Mouse (Mus musculus): ENCODE data around the gene Hes7. TPM values are rescaled to one million over a fixed set of nuclear protein-coding genes. Genes with fewer than 3 reads are reported as not detected.

Hes7 gene
- total and polyA plus RNA-seq, 3 experiments, result 0.08 to 1.4 TPM; not detected in 1

DNA sequence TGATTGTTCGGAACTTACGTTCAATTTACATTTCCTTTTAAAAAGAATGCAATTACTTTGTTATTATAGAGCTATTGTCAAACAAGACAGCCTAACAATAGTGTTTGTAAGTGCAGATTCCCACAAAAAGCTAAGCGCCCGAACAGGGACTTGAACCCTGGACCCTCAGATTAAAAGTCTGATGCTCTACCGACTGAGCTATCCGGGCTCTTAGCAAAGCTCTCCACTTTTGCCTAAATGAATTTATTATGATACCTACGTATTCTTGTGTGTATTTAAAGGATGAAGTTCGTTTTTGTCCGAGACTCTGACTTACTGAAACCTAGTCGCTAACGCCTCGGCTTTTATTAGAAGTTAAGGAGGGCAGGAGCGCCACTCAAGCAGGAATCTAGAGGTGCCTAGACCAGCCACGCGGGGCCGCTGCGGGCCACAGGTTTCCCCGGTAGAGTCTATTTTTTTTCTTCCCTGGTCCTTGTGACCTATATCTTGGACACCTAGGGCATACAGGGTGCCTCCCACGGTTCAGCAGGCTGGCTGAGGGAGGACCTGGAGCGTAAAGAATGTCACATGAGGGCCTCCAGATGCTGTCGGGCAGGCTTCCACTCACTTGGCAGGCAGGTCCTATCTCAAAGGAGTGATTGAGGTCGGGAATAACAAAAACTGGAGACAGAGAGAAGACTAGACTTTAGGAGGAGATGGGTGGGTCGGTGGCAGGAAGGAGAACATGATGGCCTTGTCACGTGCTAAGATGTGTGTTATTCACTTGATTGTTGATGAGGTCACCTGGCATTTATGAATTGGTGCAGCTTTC, 5.0 kb downstream of the Hes7 start (continued):
- peak; percentile 81 for TF ChIP-seq USF1 (IDR thresholded peaks at IDR 0.05; ENCODE audit: low read depth, low read length)
- TF ChIP-seq CHD2 (IDR thresholded peaks at IDR 0.05; ENCODE audit: low read length), result no peak
- peak; percentile 78 for TF ChIP-seq MAX (IDR thresholded peaks at IDR 0.05; ENCODE audit: low read length)
- peak; percentile 78 for TF ChIP-seq ELF1 (IDR thresholded peaks at IDR 0.05; ENCODE audit: low read depth, low read length)
- TF ChIP-seq BHLHE40 (IDR thresholded peaks at IDR 0.05; ENCODE audit: borderline replicate concordance, low read depth, low read length), result peak; percentile 86; the same call in 1 of the 2 replicates
- TF ChIP-seq KAT2A (conservative IDR thresholded peaks at IDR 0.05; ENCODE audit: low read depth, low read length), result no peak; the same call in 1 of the 2 replicates
- TF ChIP-seq GATA1 (IDR thresholded peaks at IDR 0.05; ENCODE audit: low read depth, low read length), result no peak
- TF ChIP-seq TAL1 (IDR thresholded peaks at IDR 0.05; ENCODE audit: low read length), result no peak
- no peak for TF ChIP-seq ZC3H11A (IDR thresholded peaks at IDR 0.05; ENCODE audit: low read depth, low read length)
- no peak for TF ChIP-seq JUND (IDR thresholded peaks at IDR 0.05; ENCODE audit: low read depth, low read length)
- no peak; the same call in 1 of the 2 replicates for TF ChIP-seq UBTF (IDR thresholded peaks at IDR 0.05; ENCODE audit: borderline replicate concordance, insufficient read depth, low read depth, low read length)
- TF ChIP-seq GABPA (IDR thresholded peaks at IDR 0.05; ENCODE audit: low read depth, low read length), result no peak
- TF ChIP-seq TCF12 (IDR thresholded peaks at IDR 0.05; ENCODE audit: low read depth, low read length), result no peak
- no peak for TF ChIP-seq RCOR1 (IDR thresholded peaks at IDR 0.05; ENCODE audit: low read depth, low read length)
- no peak for TF ChIP-seq POLR2AphosphoS2 (IDR thresholded peaks at IDR 0.05; ENCODE audit: low read length)
- no peak for TF ChIP-seq NRF1 (IDR thresholded peaks at IDR 0.05; ENCODE audit: insufficient read depth, low read depth, low read length, poor library complexity, severe bottlenecking)
- 0 out of 2 replicates have a peak, but pooled peaks have one; percentile 33 for TF ChIP-seq HCFC1 (IDR thresholded peaks at IDR 0.05; ENCODE audit: low read depth, low read length)
- no peak for TF ChIP-seq ZKSCAN1 (IDR thresholded peaks at IDR 0.05; ENCODE audit: low read depth, low read length)
- no peak for TF ChIP-seq POLR2A (IDR thresholded peaks at IDR 0.05; ENCODE audit: control insufficient read depth in 1 of 2, insufficient read depth in 1 of 2, low read depth in 1 of 2, low read length in 2 of 2, poor library complexity in 1 of 2)
- no peak for TF ChIP-seq USF2 (IDR thresholded peaks at IDR 0.05; ENCODE audit: borderline replicate concordance in 1 of 2, insufficient read depth in 1 of 2, low read depth in 1 of 2, low read length in 2 of 2)

DNA sequence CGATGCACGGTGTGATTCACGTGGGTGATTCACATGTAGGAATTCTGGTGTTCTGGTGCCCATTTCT, 5.5 kb downstream of the Hes7 start, which contains the start of gene Aloxe3:
Aloxe3 (plus strand) TSS at position 45 of the 67 bp plus-strand sequence.
- Histone ChIP-seq H3K4me3 (ENCODE audit: control insufficient read depth in 1 of 2, insufficient read depth in 1 of 2, low read depth in 2 of 2, low read length in 2 of 2) (peak within 1 kb of the TSS; percentile 51 to 57), H3K4me1 (ENCODE audit: control insufficient read depth in 1 of 2, insufficient read depth in 2 of 2, low read length in 2 of 2) (peaks cover 0 to 9% of the 10 kb centered on the region in 2 experiments; a peak in 2 of 4 replicates), H3K9me3 (replicated peaks; ENCODE audit: insufficient read depth, low read length) (no peaks in the 10 kb centered on the region), H3K27me3 (ENCODE audit: control insufficient read depth in 1 of 2, insufficient read depth in 2 of 2, low read length in 2 of 2) (no peaks in the 10 kb centered on the region), H3K27ac (ENCODE audit: control insufficient read depth, low read depth, low read length) (peak within 1 kb of the TSS; percentile 1; the same call in 1 of the 2 replicates), H3K36me3 (ENCODE audit: control insufficient read depth in 1 of 2, insufficient read depth in 2 of 2, low read length in 2 of 2) (0 out of 4 replicates have a peak, but pooled peaks cover 0 to 2% of the 10 kb centered on the region in 2 experiments), H3K9ac (ENCODE audit: control insufficient read depth, low read depth, low read length, poor library complexity, severe bottlenecking) (peak within 1 kb of the TSS; percentile 27), H3K79me2 (ENCODE audit: control insufficient read depth, insufficient read depth, low read length, poor library complexity) (no peaks in the 10 kb centered on the region)
- TF ChIP-seq RAD21 (IDR thresholded peaks at IDR 0.05; ENCODE audit: low read depth, low read length) (no peak), JUND (IDR thresholded peaks at IDR 0.05; ENCODE audit: low read depth, low read length) (no peak), CTCF (IDR thresholded peaks at IDR 0.05 in 2 of 3, conservative IDR thresholded peaks at IDR 0.05 in 1 of 3; ENCODE audit: control insufficient read depth in 1 of 3, insufficient read depth in 1 of 3, low read depth in 2 of 3, low read length in 3 of 3, poor library complexity in 1 of 3, severe bottlenecking in 1 of 3) (no peak)
- no peak for DNase-seq (ENCODE audit: low read depth, low spot score)
